Mouse (Mus musculus) cortical plate, adult 2 months (tissue): ENCODE results near the gene Cacna1g.

ENCODE experiments used
- CTCF ChIP-seq: fragments of 200-500 bp; IDR thresholded peaks from 2 replicates; pipeline ENCODE4 v1.5.1; 2011; ENCODE audit warnings: mild to moderate bottlenecking, control low read depth, low read length; ENCODE audit not compliant: insufficient read depth; ENCODE audit errors: extremely low read depth
- POLR2A ChIP-seq: fragments of 200-500 bp; IDR thresholded peaks from 2 replicates; pipeline ENCODE4 v1.6.1; 2011; ENCODE audit warnings: mild to moderate bottlenecking, low read length, control low read depth; ENCODE audit not compliant: insufficient read depth; ENCODE audit errors: extremely low read depth

DNA sequence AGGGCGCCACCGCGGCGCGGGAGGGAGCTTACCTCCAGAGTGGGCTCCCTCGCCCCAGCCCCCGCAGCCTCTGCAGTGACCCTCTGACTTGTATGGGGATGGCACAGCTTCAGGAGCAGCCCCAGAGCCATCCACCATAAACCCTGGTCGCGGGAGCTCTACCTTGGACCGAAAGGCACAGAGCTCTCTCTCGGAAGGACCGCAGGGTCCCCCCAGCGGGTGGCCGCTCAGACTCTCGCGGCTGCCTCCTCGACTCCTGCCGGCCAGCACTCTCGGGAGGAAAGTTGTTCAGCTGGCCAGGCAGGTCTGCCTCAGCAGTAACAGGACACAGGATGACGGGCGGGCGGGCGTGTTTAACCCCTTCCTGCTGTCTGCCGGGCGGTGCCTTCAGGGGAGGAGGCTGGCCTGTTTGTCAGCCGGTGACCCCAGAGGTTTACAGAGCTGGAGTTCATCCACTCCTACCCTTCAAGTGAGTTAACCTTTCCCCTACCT is 25.7 kb upstream of the Cacna1g start, which contains the start of gene Epn3:
- TF ChIP-seq CTCF (no peak), POLR2A (no peak)
